Mouse (Mus musculus) midbrain, embryonic 15.5 days (tissue): ENCODE measurements around the gene Rad9a. TPM values are rescaled to one million over a fixed set of nuclear protein-coding genes. Genes with fewer than 3 reads are reported as not detected.

ENCODE experiments used
- ATAC-seq: fragments of 200-750 bp; cut with Nextera tagmentation; replicated peaks from 2 replicates; pipeline ENCODE4 v1.8.0; 2017; ENCODE audit warnings: moderate TSS enrichment
- H3K27ac ChIP-seq: fragments of 300-500 bp; sonication (generic); 2 replicates; pipeline ENCODE4 v1.5.1; 2015; ENCODE audit warnings: mild to moderate bottlenecking, inconsistent platforms
- H3K27me3 ChIP-seq: fragments of 300-500 bp; sonication (generic); replicated peaks from 2 replicates; pipeline ENCODE4 v1.6.1; 2015; ENCODE audit warnings: inconsistent platforms
- H3K36me3 ChIP-seq: fragments of 300-500 bp; sonication (generic); replicated peaks from 2 replicates; pipeline ENCODE4 v1.6.1; 2015; ENCODE audit warnings: inconsistent platforms
- H3K4me1 ChIP-seq: fragments of 300-500 bp; sonication (generic); 2 replicates; pipeline ENCODE4 v1.6.1; 2015; ENCODE audit warnings: inconsistent platforms
- H3K4me2 ChIP-seq: fragments of 300-500 bp; sonication (generic); 2 replicates; pipeline ENCODE4 v1.6.1; 2015; ENCODE audit warnings: inconsistent platforms, mild to moderate bottlenecking, moderate library complexity
- H3K4me3 ChIP-seq: fragments of 300-500 bp; sonication (generic); 2 replicates; pipeline ENCODE4 v1.5.1; 2015; ENCODE audit warnings: mild to moderate bottlenecking, inconsistent platforms
- H3K9ac ChIP-seq: fragments of 300-500 bp; sonication (generic); 2 replicates; pipeline ENCODE4 v1.6.1; 2015; ENCODE audit warnings: mild to moderate bottlenecking, inconsistent platforms
- H3K9me3 ChIP-seq: fragments of 300-500 bp; sonication (generic); 2 replicates; pipeline ENCODE4 v1.6.1; 2016; ENCODE audit warnings: inconsistent platforms
- WGBS: fragments of 180-500 bp; shearing (Covaris S2); methylation state at CpG from one replicate; pipeline ENCODE4 v1.1.7; 2015; ENCODE audit warnings: mixed read lengths; 5-methylcytosine and 5-hydroxymethylcytosine counted together
- polyA plus RNA-seq: library from polyadenylated mRNA; unstranded; fragments of >200 nt; fragmentation: Nextera tagmentation; extraction: Ambion mirVana; gene quantifications from 2 replicates; pipeline ENCODE4 v1.2.1, GENCODE M21; 2015

Gene Rad9a
- polyA plus RNA-seq, 1 experiment from 2014 or later = 23.7 TPM

DNA sequence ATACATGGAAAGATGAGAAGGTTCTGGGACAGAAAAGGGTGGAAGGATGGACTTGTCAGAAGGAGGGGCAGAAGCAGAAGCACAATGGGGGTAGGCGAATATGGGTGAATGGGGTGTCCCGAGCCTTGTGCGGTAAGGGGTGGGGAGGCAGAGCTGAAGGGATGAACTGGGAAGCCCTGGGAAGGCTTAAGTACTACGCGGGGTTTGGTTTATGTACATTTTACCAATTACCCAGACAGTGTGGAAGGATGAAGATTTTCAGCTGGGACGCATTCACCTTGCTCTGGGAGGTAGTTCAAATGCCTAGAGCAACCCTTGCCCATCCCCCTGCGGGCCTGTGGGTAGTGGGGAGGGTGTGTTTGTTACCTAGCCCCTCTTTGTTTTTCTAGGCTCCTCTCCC is 687 bp upstream of the Rad9a start:
- H3K27me3 ChIP-seq = no peaks in the 10 kb centered on the region; the same call in 1 of the 2 replicates
- peak overlapping the region; percentile 55 for H3K4me3 ChIP-seq
- 36% methylated on average over 7 of the region's 7 CpGs for WGBS
- H3K4me2 ChIP-seq = peak overlapping the region; percentile 97
- peak; percentile 37 for ATAC-seq
- H3K27ac ChIP-seq = peak overlapping the region; percentile 55; the same call in 1 of the 2 replicates
- H3K36me3 ChIP-seq = no peaks in the 10 kb centered on the region
- H3K4me1 ChIP-seq = peaks cover 21% of the 10 kb centered on the region
- H3K9me3 ChIP-seq = no peaks in the 10 kb centered on the region
- peak overlapping the region; percentile 73 for H3K9ac ChIP-seq

DNA sequence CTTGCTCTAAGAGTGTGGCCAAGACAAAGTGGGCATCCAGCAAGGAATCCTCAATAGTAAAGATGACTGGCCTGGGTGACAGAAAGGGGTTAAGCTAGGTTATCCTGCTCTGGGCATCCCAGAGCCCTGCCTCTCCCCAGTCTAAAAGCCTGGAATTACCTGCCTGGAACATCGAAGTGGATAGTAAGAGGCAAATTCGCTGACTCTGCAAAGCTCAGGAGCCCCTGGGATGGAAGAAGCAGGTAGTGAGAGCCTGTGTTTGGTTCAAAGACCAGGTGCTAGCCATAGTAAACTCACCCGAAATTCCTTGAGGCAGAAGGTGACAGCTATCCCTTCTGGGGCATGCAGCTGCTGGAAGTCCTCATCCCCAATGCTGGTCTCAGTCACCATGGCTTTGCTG is 4.3 kb downstream of the Rad9a start:
- no peaks in the 10 kb centered on the region for H3K27me3 ChIP-seq
- no peak for ATAC-seq
- H3K36me3 ChIP-seq = peaks cover 28% of the 10 kb centered on the region
- H3K4me3 ChIP-seq = no peak overlapping the region
- H3K4me2 ChIP-seq = no peak overlapping the region
- peaks cover 42% of the 10 kb centered on the region for H3K4me1 ChIP-seq
- H3K27ac ChIP-seq = no peak overlapping the region
- H3K9ac ChIP-seq = no peak overlapping the region
- WGBS = 74% methylated on average over 3 of the region's 3 CpGs
- no peaks in the 10 kb centered on the region for H3K9me3 ChIP-seq

DNA sequence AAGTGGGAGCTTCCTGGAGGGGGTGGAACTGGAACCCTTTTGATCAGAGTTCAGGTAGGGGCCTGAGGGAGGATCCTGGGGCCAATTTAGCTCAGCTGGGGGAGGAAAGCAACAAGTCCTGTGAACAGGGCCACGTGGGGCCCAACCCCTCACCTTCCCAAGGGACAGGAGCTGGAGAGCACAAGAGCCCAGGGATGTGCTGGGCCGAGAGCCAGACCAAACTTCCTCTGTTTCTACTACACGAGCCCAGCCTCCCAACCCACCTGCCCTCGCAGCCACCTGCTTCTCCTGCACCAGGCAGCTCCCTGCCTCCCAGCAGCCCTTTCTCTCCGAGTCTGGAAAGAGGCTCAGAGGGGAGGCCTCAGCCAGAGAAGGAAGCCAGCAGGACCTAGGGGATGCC is 4.9 kb downstream of the Rad9a start:
- WGBS = 62% methylated on average over 5 of the region's 5 CpGs
- no peak for ATAC-seq
- Histone ChIP-seq H3K4me2 (no peak overlapping the region), H3K27ac (no peak overlapping the region), H3K9me3 (no peaks in the 10 kb centered on the region), H3K27me3 (no peaks in the 10 kb centered on the region), H3K9ac (no peak overlapping the region), H3K4me1 (peaks cover 37% of the 10 kb centered on the region), H3K36me3 (peaks cover 28% of the 10 kb centered on the region), H3K4me3 (no peak overlapping the region)

DNA sequence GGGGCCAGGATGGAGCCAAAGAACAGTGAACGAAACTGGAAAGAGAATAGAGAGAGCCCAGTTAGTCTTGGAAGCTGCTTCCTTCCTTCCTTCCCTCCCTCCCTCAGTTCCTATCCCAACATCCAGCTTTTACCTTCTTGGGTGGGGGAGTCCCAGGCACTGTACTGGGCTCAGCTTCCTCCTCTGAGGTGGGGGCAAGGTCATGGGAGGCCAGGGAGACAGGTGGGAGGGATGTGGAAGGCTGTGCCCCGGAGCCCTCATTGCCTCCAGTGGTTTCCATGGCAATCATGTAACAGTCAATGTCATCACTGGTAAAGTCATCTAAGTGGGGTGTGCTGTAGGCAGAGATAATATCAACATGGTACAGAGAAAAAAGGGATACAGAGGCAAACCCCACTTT is 5.4 kb downstream of the Rad9a start:
- H3K36me3 ChIP-seq = peaks cover 28% of the 10 kb centered on the region
- WGBS = 70% methylated on average over 2 of the region's 2 CpGs
- peaks cover 35% of the 10 kb centered on the region for H3K4me1 ChIP-seq
- H3K9ac ChIP-seq = no peak overlapping the region
- no peaks in the 10 kb centered on the region for H3K27me3 ChIP-seq
- H3K27ac ChIP-seq = peak overlapping the region; percentile 23; the same call in 1 of the 2 replicates
- no peaks in the 10 kb centered on the region for H3K9me3 ChIP-seq
- H3K4me2 ChIP-seq = no peak overlapping the region
- no peak overlapping the region for H3K4me3 ChIP-seq
- no peak for ATAC-seq

DNA sequence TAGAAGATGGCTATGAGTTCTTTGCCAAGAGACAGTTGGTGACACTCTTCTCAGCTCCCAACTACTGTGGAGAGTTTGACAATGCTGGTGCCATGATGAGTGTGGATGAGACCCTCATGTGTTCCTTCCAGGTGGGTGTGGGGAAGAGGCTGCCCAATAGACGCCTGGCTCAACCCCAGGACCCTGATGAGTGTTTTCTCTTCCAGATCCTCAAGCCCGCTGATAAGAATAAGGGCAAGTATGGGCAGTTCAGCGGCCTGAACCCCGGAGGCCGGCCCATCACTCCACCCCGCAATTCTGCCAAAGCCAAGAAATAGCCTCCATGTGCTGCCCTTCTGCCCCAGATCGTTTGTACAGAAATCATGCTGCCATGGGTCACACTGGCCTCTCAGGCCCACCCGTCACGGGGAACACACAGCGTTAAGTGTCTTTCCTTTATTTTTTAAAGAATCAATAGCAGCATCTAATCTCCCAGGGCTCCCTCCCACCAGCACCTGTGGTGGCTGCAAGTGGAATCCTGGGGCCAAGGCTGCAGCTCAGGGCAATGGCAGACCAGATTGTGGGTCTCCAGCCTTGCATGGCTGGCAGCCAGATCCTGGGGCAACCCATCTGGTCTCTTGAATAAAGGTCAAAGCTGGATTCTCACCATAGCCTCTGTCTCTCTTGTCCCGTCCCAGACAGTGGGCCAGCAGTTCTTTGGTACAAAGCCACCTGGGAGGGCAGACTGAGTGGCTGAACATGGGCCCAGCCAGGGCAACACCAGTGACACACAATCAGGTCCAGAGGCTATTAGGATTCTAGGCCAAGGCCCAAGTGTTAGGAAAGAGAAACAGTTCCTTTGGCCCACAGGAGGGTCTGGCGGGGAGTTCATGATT is 6.4 kb downstream of the Rad9a start:
- Histone ChIP-seq H3K9ac (no peak overlapping the region), H3K27ac (no peak overlapping the region), H3K36me3 (peaks cover 28% of the 10 kb centered on the region), H3K9me3 (no peaks in the 10 kb centered on the region), H3K27me3 (no peaks in the 10 kb centered on the region), H3K4me2 (no peak overlapping the region), H3K4me3 (no peak overlapping the region), H3K4me1 (peaks cover 24% of the 10 kb centered on the region)
- no peak for ATAC-seq
- WGBS = 83% methylated on average over 12 of the region's 12 CpGs

DNA sequence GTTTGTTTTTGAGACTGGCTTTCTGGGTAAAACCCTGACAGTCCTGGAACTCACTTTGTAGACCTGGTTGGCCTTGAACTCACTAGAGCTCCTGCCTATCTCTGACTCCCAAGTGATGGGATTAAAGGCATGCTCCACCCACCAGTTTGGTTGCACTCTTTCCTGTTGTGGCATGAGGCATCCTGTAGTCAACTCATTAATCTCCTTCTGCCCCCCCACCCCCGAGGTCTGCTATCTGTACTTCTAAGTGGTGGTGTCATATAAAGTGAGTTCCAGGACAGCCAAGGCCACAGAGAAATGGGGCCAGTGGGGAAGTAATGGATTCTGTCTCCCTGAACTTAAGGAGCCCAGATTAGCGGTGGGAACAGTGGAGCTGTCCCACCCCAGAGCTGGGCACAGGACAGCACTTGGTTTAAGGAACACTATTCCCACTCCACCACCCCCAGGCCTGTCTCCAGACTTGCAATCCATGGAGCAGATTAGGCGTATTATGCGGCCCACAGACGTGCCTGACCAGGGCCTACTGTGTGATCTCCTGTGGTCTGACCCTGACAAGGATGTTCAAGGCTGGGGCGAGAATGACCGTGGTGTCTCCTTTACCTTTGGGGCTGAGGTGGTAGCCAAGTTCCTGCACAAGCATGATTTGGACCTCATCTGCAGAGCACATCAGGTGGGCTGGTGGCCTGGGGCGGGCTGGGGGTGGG is 7.3 kb downstream of the Rad9a start:
- H3K27me3 ChIP-seq = no peaks in the 10 kb centered on the region

DNA sequence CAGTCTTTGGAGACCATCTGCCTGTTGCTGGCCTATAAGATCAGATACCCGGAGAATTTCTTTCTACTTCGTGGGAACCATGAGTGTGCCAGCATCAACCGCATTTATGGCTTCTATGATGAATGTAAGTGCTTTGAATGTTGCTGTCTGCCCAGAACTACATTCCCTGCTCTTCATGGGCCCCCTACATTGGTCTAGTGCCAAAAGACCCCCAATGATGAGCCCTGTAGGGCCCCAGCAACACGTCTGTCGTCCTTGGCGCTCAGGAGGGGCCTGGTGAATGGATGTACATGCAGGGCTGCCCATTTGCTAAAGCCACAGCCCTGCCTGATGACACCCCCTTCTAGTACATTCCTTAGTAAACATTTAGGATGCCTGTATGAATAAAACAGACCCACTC is 8.3 kb downstream of the Rad9a start:
- Histone ChIP-seq H3K4me2 (peak overlapping the region; percentile 93), H3K27me3 (no peaks in the 10 kb centered on the region), H3K4me1 (peaks cover 24% of the 10 kb centered on the region), H3K9me3 (no peaks in the 10 kb centered on the region), H3K9ac (peak overlapping the region; percentile 88), H3K27ac (peak overlapping the region; percentile 84; the same call in 1 of the 2 replicates), H3K4me3 (peak overlapping the region; percentile 70), H3K36me3 (peaks cover 28% of the 10 kb centered on the region)
- 55% methylated on average over 6 of the region's 6 CpGs for WGBS
- ATAC-seq = no peak

More for the DNA sequence above, 7.3 kb downstream of the Rad9a start:
- H3K4me1 ChIP-seq = peaks cover 24% of the 10 kb centered on the region
- no peak overlapping the region for H3K9ac ChIP-seq
- peak overlapping the region; percentile 93 for H3K4me2 ChIP-seq
- H3K4me3 ChIP-seq = no peak overlapping the region
- H3K27ac ChIP-seq = no peak overlapping the region
- WGBS = 83% methylated on average over 8 of the region's 8 CpGs
- no peaks in the 10 kb centered on the region for H3K9me3 ChIP-seq
- no peak for ATAC-seq
- H3K36me3 ChIP-seq = peaks cover 28% of the 10 kb centered on the region

DNA sequence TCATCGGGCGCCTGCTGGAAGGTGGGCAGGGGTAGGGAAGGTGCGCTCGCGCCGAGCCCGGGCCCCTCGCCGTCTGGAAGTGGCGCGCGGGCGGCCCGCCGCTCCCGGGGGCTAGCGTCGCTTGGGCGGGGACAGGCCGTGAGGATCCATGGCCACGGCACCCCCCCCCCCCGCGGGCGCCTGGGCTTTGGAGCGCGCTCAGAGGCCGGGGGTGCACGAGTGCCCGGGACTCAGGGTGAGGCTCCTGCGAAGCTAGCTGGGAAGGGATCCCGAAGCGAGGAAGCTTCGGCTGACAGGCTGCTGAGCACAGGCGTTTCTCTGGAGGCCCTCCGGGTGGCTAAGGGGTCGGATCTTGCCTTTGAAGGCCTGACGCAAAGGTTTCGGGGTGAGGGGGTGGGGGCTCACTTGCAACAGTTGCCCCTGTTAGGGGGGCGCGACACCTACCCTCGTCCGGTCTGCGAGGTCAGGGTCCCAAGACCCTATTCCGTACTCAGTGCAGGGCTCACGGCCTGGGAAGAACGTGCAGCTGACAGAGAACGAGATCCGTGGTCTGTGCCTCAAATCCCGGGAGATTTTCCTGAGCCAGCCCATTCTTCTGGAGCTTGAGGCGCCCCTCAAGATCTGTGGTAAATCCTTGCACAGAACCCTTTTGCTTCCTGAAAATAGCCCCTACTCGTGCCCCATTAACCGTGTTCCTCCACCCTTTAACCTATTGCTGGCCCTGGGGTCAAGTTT is 9.0 kb downstream of the Rad9a start:
- peak; percentile 44 for ATAC-seq
- Histone ChIP-seq H3K36me3 (peaks cover 28% of the 10 kb centered on the region), H3K4me2 (peak overlapping the region; percentile 93), H3K27ac (peak overlapping the region; percentile 84), H3K4me3 (peak overlapping the region; percentile 70), H3K9ac (peak overlapping the region; percentile 88), H3K27me3 (no peaks in the 10 kb centered on the region), H3K9me3 (no peaks in the 10 kb centered on the region), H3K4me1 (peaks cover 24% of the 10 kb centered on the region)
- under 1% methylated on average over 50 of the region's 52 CpGs for WGBS

DNA sequence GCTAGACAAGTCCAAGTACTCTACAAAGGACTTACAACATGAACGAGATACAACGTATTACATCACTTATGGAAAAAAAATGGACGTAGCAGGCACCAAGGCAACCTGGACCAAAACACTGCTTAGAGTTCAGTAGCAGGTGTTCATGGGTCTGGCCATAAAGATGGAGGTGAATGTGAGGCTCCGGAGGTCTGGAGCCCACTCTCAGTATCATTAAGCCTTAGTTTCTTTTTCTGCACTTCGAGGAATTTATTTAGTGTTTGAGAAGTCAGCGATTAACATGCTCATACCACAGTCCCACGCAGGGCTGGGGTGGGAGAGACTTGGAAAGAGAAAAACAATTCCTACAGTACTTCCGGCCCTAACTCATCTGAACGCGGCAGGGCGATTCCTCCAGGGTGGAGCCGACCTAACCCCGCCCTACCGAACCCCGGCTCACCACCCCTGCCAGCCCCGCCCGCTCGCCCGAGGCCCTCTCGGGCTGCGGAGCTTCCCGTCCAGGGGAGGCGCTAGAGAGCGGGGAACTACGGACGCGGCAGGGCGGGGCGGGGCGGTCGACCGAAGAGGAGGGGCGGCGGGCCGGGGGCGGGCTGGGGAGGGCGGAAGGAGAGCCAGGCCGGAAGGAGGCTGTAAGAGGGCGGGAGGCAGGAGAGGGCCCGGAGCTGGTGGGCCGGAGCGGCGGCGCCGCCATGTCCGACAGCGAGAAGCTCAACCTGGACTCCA is 9.8 kb downstream of the Rad9a start, which contains the start of gene Ppp1ca:
Gene Ppp1ca (plus strand): TSS at position 538 of the 723 bp plus-strand sequence.
- ATAC-seq = peak; percentile 90
- H3K27me3 ChIP-seq = no peaks in the 10 kb centered on the region
- H3K4me2 ChIP-seq = peak within 1 kb of the TSS; percentile 93
- peak within 1 kb of the TSS; percentile 84 for H3K27ac ChIP-seq
- H3K4me3 ChIP-seq = peak within 1 kb of the TSS; percentile 70
- peak within 1 kb of the TSS; percentile 88 for H3K9ac ChIP-seq
- H3K9me3 ChIP-seq = no peaks in the 10 kb centered on the region
- peaks cover 26% of the 10 kb centered on the region for H3K36me3 ChIP-seq
- H3K4me1 ChIP-seq = peaks cover 24% of the 10 kb centered on the region
- WGBS = 6% methylated on average over 42 of the region's 47 CpGs

DNA sequence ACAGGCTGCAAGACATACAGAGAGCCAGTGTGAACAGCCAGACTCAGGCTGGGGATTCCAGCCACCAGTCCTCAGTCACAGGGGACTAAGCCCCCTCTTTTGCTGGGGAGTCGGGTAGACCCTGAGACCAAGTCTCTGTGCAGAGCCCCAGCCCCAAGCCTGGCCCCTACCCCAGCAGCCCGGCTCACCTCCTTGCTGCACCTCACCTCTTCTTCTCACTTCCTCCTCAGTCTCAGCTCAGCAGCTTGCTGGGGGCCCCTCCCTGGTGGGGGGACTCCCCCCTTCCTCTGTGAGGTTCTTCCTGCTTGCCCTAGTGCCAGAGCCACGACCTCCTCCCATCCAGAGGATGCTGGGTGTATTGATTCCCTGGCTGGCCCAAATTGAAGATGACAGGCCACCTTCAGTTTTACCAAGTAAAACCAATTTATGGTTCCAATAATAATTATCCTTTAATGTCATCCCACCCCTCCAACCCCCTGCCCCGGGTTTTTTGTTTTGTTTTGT is 10.6 kb downstream of the Rad9a start, which contains the start of gene Tbc1d10c:
Gene Tbc1d10c (minus strand): TSS at position 454 of the 504 bp plus-strand sequence.
- Histone ChIP-seq H3K36me3 (peaks cover 18% of the 10 kb centered on the region), H3K9me3 (no peaks in the 10 kb centered on the region), H3K27ac (peak within 1 kb of the TSS; percentile 84), H3K4me1 (peaks cover 19% of the 10 kb centered on the region), H3K27me3 (no peaks in the 10 kb centered on the region), H3K9ac (peak within 1 kb of the TSS; percentile 88), H3K4me3 (peak within 1 kb of the TSS; percentile 70), H3K4me2 (peak within 1 kb of the TSS; percentile 93)
- ATAC-seq = 0 out of 2 replicates have a peak, but pooled peaks have one; percentile 6
- 70% methylated on average over 4 of the region's 4 CpGs for whole genome bisulfite sequencing

DNA sequence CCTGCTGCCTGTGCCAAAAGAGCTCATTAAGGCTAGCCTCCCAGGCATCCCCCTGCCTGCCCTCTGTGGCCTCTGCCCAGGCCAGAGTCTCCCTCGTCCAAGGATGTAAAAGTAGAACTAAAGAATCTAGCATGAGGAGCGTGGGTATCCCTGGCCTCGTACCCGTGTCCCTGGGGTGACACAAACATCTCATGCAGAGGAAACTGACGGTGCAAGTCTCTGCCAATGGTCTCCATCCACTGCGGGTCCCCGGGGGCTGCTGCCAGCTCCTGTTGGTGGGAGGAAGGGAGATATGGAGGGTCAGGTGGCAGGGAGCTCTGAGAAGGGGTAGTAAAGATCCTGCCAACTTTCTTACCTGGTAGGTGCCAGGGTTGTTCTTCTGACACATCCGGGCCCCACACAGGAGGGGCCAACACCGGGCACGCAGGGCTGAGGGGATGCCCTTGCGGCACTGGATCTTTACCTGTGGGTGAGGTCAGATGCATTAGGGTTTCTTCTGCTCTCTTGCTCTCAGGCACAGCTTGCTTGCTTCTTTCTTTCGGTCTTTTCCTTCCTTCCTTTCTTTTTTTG is 12.3 kb downstream of the Rad9a start:
- no peak overlapping the region for H3K27ac ChIP-seq

More for the DNA sequence above, 12.3 kb downstream of the Rad9a start:
- 89% methylated on average over 12 of the region's 12 CpGs for WGBS
- no peak overlapping the region for H3K4me3 ChIP-seq
- H3K9me3 ChIP-seq = no peaks in the 10 kb centered on the region
- no peak overlapping the region for H3K4me2 ChIP-seq
- peaks cover 14% of the 10 kb centered on the region for H3K4me1 ChIP-seq
- no peaks in the 10 kb centered on the region for H3K27me3 ChIP-seq
- H3K9ac ChIP-seq = no peak overlapping the region
- H3K36me3 ChIP-seq = peaks cover 2% of the 10 kb centered on the region
- ATAC-seq = no peak
